Mouse (Mus musculus) lung, postnatal 0 days (tissue): ENCODE results near the gene Tie1. TPM values are rescaled to one million over a fixed set of nuclear protein-coding genes. Genes with fewer than 3 reads are reported as not detected.

ENCODE experiments used
- ATAC-seq: fragments of 200-750 bp; cut with Nextera tagmentation; 2 replicates; pipeline ENCODE4 v1.8.0; 2017; ENCODE audit warnings: moderate library complexity
- DNase-seq: peaks from one replicate; pipeline ENCODE4 v3.0.0-alpha.2; 2016; ENCODE audit warnings: low spot score
- H3K27ac ChIP-seq: fragments of 300-500 bp; sonication (generic); 2 replicates; pipeline ENCODE4 v1.5.1; 2014; ENCODE audit warnings: antibody characterized with exemption, mild to moderate bottlenecking, low read length, mixed read lengths
- H3K27me3 ChIP-seq: fragments of 300-500 bp; sonication (generic); replicated peaks from 2 replicates; pipeline ENCODE4 v1.6.1; 2014; ENCODE audit warnings: low read length, mixed read lengths; ENCODE audit not compliant: insufficient read depth
- H3K36me3 ChIP-seq: fragments of 300-500 bp; sonication (generic); 2 replicates; pipeline ENCODE4 v1.6.1; 2014; ENCODE audit warnings: low read length, mixed read lengths; ENCODE audit not compliant: insufficient read depth
- H3K4me1 ChIP-seq: fragments of 300-500 bp; sonication (generic); 2 replicates; pipeline ENCODE4 v1.6.1; 2014; ENCODE audit warnings: antibody characterized with exemption, low read depth, low read length, mixed read lengths; ENCODE audit not compliant: insufficient read depth
- H3K4me2 ChIP-seq: fragments of 300-500 bp; sonication (generic); replicated peaks from 2 replicates; pipeline ENCODE4 v1.6.1; 2014; ENCODE audit warnings: low read depth, mild to moderate bottlenecking, low read length, moderate library complexity, mixed read lengths
- H3K4me3 ChIP-seq: fragments of 300-500 bp; sonication (generic); 2 replicates; pipeline ENCODE4 v1.5.1; 2014; ENCODE audit warnings: low read depth, low read length
- H3K9ac ChIP-seq: fragments of 300-500 bp; sonication (generic); replicated peaks from 2 replicates; pipeline ENCODE4 v1.6.1; 2014; ENCODE audit warnings: low read depth, mild to moderate bottlenecking
- H3K9me3 ChIP-seq: fragments of 300-500 bp; sonication (generic); 2 replicates; pipeline ENCODE4 v1.6.1; 2016; ENCODE audit warnings: low read length, mixed read lengths
- CTCF ChIP-seq: IDR thresholded peaks from 2 replicates; pipeline ENCODE4 v1.5.1; 2016; ENCODE audit warnings: antibody characterized with exemption, mild to moderate bottlenecking
- EP300 ChIP-seq: IDR thresholded peaks from 2 replicates; pipeline ENCODE4 v1.6.1; 2016; ENCODE audit warnings: antibody characterized with exemption, mild to moderate bottlenecking, control low read depth
- whole genome bisulfite sequencing: fragments of 180-500 bp; shearing (Covaris S2); extraction: QIAGEN DNeasy Blood & Tissue Kit; methylation state at CpG from one replicate; pipeline ENCODE4 v1.1.7; 2014; 5-methylcytosine and 5-hydroxymethylcytosine counted together
- polyA plus RNA-seq: library from polyadenylated mRNA; unstranded; fragments of >200 nt; fragmentation: Nextera tagmentation; extraction: Ambion mirVana; gene quantifications from 2 replicates; pipeline ENCODE4 v1.2.1, GENCODE M21; 2015

Gene Tie1
- polyA plus RNA-seq, 1 experiment from 2014 or later, result 108 TPM

- no peaks in the 10 kb centered on the region for H3K9me3 ChIP-seq
- ATAC-seq (no peak), DNase-seq (no peak)
- no peak overlapping the region for H3K9ac ChIP-seq
- 74% methylated on average over 3 of the region's 3 CpGs for WGBS
- no peak overlapping the region for H3K4me3 ChIP-seq
- H3K4me2 ChIP-seq, result no peak overlapping the region
- H3K27ac ChIP-seq, result no peak overlapping the region
- no peak for TF ChIP-seq EP300
- TF ChIP-seq CTCF, result no peak
- H3K4me1 ChIP-seq, result no peaks in the 10 kb centered on the region
- H3K27me3 ChIP-seq, result no peaks in the 10 kb centered on the region
- no peaks in the 10 kb centered on the region for H3K36me3 ChIP-seq
Observed at GRCm38 (mm10) chr4:118464956-118465355, 24.9 kb downstream of the Tie1 start.

DNA sequence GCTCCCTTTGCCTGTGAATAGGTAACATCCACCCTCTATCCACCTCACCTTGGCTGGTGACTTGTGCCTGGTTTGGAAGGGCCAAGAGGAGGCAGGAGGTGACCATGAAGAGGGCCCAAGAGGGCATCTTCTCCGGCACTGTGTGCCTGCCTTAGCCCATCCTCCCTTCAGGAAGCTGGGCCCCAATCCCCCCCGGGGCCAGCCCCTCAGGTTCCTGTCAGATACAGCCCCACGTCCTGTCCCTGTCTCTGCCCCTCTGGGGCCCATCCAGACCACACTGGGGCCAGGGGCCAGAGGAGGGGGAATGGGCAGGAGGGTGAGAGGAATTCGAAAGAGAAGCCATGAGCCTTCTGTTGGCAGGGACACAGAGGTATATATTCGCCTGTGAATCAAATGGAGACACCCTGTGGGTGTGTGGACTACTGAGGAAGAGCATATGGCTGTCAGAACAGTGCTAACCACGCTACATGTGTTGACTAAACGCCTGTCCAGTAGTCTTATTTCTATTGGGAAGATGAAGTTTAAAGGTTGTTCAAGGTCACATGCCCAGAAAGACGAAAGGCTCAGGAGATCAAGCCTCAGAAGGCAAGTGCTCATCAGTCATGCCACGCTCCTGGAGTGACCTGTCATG lies 32.4 kb downstream of the Tie1 start, which contains the start of gene Mpl:
Gene Mpl, minus strand, starts transcription at position 169 of the 631 bp plus-strand sequence.
- no peak within 1 kb of the TSS for H3K9ac ChIP-seq
- no peaks in the 10 kb centered on the region for H3K9me3 ChIP-seq
- no peak within 1 kb of the TSS for H3K27ac ChIP-seq
- H3K4me1 ChIP-seq, result no peaks in the 10 kb centered on the region
- no peak within 1 kb of the TSS for H3K4me2 ChIP-seq
- H3K4me3 ChIP-seq, result no peak within 1 kb of the TSS
- no peak for DNase-seq
- TF ChIP-seq CTCF (no peak), EP300 (no peak)
- no peaks in the 10 kb centered on the region for H3K27me3 ChIP-seq
- WGBS, result 50% methylated on average over 9 of the region's 9 CpGs
- no peak for ATAC-seq
- no peaks in the 10 kb centered on the region for H3K36me3 ChIP-seq

DNA sequence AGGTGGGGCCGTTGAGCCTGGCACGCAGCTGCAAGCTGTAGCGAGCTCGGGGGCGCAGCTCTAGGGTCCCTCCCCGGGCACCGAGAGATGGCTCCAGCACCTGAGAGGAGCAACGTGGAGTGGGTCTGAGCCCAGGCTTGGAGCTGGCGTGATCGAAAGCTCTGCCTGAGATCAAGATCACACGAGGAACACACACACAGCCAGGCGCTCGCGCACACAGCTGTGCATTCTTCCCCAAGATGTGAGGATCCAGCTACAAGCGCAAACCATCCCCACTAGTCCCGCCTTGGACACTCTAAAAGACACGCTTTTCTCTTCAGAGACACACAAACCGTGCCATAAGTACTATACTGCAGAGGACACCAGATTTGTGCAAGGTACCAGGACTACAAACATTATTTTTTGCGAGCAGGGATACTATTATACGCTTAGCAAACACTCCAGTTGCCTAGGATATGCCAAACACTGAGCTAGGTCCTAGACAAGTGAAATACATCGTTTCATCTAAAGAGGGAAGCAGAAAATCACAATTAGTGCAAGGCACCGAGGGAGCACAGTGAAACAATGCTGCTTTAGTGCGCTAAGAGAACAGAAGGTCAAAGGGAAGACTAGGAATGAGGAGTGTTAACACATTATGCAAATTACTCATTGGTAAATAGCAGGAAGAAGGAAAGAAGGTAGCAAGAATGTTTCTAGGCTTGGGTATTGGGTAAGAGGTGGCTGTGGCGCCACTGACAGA lies 43.3 kb downstream of the Tie1 start:
- Histone ChIP-seq H3K4me1 (peaks cover 7% of the 10 kb centered on the region; the same call in 1 of the 2 replicates), H3K36me3 (no peaks in the 10 kb centered on the region), H3K9ac (no peak overlapping the region; the same call in 1 of the 2 replicates), H3K4me3 (peak overlapping the region; percentile 27), H3K27ac (no peak overlapping the region), H3K9me3 (no peaks in the 10 kb centered on the region), H3K4me2 (peak overlapping the region; percentile 59), H3K27me3 (no peaks in the 10 kb centered on the region)
- WGBS, result 26% methylated on average over 24 of the region's 24 CpGs
- TF ChIP-seq CTCF (peak; percentile 19; the same call in 1 of the 2 replicates), EP300 (no peak)
- DNase-seq (peak; percentile 64), ATAC-seq (peak; percentile 31)

DNA sequence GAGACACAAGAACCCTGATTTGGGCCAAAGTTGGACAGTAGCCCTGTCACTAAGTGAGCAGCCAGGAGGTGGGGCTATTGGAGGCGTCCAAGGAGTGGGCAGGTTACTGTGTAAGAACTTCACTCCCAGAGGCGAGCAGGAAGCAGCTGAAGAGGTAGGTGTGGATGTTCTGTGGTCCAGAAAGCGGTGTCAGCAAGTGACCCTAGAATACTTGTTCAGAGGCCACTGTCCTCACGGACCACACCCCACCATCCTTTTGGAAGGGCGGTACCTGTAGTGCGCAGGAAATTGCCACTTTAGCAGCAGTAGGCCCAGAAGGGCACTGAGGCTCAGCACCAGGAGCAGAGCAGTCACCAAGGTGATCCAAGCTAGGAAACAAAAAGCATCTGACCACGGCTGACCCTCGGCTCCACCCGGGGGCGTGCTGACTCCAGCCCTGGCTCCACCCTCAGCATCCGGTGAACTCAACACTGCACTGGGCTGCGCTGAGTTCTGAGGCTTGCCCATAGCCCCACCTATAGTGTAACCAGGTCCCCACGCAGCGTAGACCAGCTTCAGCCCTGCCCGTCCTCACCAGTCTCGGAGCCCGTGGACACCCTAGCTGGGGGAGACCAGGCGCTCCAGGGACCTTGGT lies 44.0 kb downstream of the Tie1 start:
- ATAC-seq, result peak; percentile 88
- TF ChIP-seq EP300 (no peak), CTCF (peak; percentile 49)
- Histone ChIP-seq H3K27ac (0 out of 2 replicates have a peak overlapping the region, but pooled peaks have one; percentile 20), H3K9me3 (no peaks in the 10 kb centered on the region), H3K27me3 (no peaks in the 10 kb centered on the region), H3K36me3 (no peaks in the 10 kb centered on the region), H3K9ac (no peak overlapping the region; the same call in 1 of the 2 replicates), H3K4me2 (peak overlapping the region; percentile 59), H3K4me1 (peaks cover 7% of the 10 kb centered on the region; the same call in 1 of the 2 replicates), H3K4me3 (peak overlapping the region; percentile 27)
- WGBS, result 22% methylated on average over 18 of the region's 18 CpGs
- peak; percentile 65 for DNase-seq

DNA sequence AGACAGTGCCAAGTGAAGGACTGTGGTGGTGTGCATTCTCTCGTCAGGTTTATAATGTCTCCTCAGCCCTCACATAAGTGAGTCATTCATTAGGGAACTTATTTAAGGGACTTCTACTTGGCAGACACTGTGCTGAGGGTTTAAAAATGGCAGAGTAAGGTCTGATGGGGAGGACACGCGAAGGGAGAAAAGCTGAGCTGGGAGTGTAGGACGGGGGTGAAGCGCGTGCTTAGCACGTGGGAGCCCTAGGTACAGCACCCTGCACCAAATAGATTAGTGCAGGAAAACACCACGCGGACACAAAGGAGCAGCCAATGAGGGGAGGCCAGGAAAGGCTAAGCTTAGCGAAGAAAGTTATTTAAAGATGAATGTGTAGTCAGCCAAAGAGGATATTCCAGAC lies 44.8 kb downstream of the Tie1 start:
- no peak for DNase-seq
- H3K36me3 ChIP-seq, result no peaks in the 10 kb centered on the region
- no peak overlapping the region for H3K9ac ChIP-seq
- TF ChIP-seq EP300 (no peak), CTCF (no peak)
- H3K4me3 ChIP-seq, result no peak overlapping the region
- WGBS, result 79% methylated on average over 10 of the region's 10 CpGs
- H3K4me1 ChIP-seq, result peaks cover 7% of the 10 kb centered on the region; the same call in 1 of the 2 replicates
- H3K27me3 ChIP-seq, result no peaks in the 10 kb centered on the region
- H3K9me3 ChIP-seq, result no peaks in the 10 kb centered on the region
- ATAC-seq, result no peak
- no peak overlapping the region for H3K27ac ChIP-seq
- no peak overlapping the region for H3K4me2 ChIP-seq

- WGBS, result 5% methylated on average over 12 of the region's 12 CpGs
- Histone ChIP-seq H3K9ac (peak overlapping the region; percentile 43), H3K4me1 (peaks cover 10% of the 10 kb centered on the region), H3K36me3 (0 out of 2 replicates have a peak, but pooled peaks cover 3% of the 10 kb centered on the region), H3K4me2 (peak overlapping the region; percentile 86), H3K9me3 (no peaks in the 10 kb centered on the region), H3K4me3 (peak overlapping the region; percentile 43), H3K27ac (peak overlapping the region; percentile 71), H3K27me3 (no peaks in the 10 kb centered on the region)
- TF ChIP-seq EP300 (no peak), CTCF (no peak)
- ATAC-seq, result peak; percentile 34
- peak; percentile 70 for DNase-seq
Observed at GRCm38 (mm10) chr4:118437829-118438253, 52.0 kb downstream of the Tie1 start.
